Mouse (Mus musculus): ENCODE measurements around the gene Hmg20b. TPM values are rescaled to one million over a fixed set of nuclear protein-coding genes. Genes with fewer than 3 reads are reported as not detected.

The Hmg20b gene
- polyA plus RNA-seq, 1 experiment = 51.8 TPM

- no peak overlapping the region for H3K4me3 ChIP-seq (ENCODE audit: low read depth, low read length)
- no peaks in the 10 kb centered on the region for H3K27me3 ChIP-seq (ENCODE audit: control insufficient read depth, insufficient read depth, low read length, poor library complexity, severe bottlenecking)
- no peak overlapping the region for H3K9ac ChIP-seq (ENCODE audit: low read depth, poor library complexity, severe bottlenecking)
- H3K27ac ChIP-seq (ENCODE audit: insufficient read depth, low read length) = no peak overlapping the region
- H3K9me3 ChIP-seq (replicated peaks; ENCODE audit: control insufficient read depth, insufficient read depth, low read length, poor library complexity, severe bottlenecking) = no peaks in the 10 kb centered on the region
- H3K4me1 ChIP-seq (ENCODE audit: control insufficient read depth, insufficient read depth, low read length) = peaks cover 13% of the 10 kb centered on the region
- peaks cover 4% of the 10 kb centered on the region; the same call in 1 of the 2 replicates for H3K36me3 ChIP-seq (ENCODE audit: control insufficient read depth, insufficient read depth, low read length, poor library complexity, severe bottlenecking)
- TF ChIP-seq CTCF (IDR thresholded peaks at IDR 0.05; ENCODE audit: low read depth, low read length) = no peak
- TF ChIP-seq EP300 (IDR thresholded peaks at IDR 0.05; ENCODE audit: insufficient read depth, low read depth, low read length) = no peak
- TF ChIP-seq POLR2A (IDR thresholded peaks at IDR 0.05; ENCODE audit: insufficient read depth, low read length) = no peak
Observed at GRCm38 (mm10) chr10:81362336-81362949, 12.2 kb upstream of the Hmg20b start.

GRCm38 (mm10) chr10:81360721-81361120 is 10.4 kb upstream of the Hmg20b start:
- no peak overlapping the region for H3K27ac ChIP-seq (ENCODE audit: insufficient read depth, low read length)
- H3K9me3 ChIP-seq (replicated peaks; ENCODE audit: control insufficient read depth, insufficient read depth, low read length, poor library complexity, severe bottlenecking) = no peaks in the 10 kb centered on the region
- no peaks in the 10 kb centered on the region for H3K36me3 ChIP-seq (ENCODE audit: control insufficient read depth, insufficient read depth, low read length, poor library complexity, severe bottlenecking)
- H3K27me3 ChIP-seq (ENCODE audit: control insufficient read depth, insufficient read depth, low read length, poor library complexity, severe bottlenecking) = no peaks in the 10 kb centered on the region
- TF ChIP-seq POLR2A (IDR thresholded peaks at IDR 0.05; ENCODE audit: insufficient read depth, low read length) = no peak
- TF ChIP-seq CTCF (IDR thresholded peaks at IDR 0.05; ENCODE audit: low read depth, low read length) = no peak
- no peak for TF ChIP-seq EP300 (IDR thresholded peaks at IDR 0.05; ENCODE audit: insufficient read depth, low read depth, low read length)
- H3K9ac ChIP-seq (ENCODE audit: low read depth, poor library complexity, severe bottlenecking) = no peak overlapping the region
- H3K4me1 ChIP-seq (ENCODE audit: control insufficient read depth, insufficient read depth, low read length) = peaks cover 13% of the 10 kb centered on the region
- H3K4me3 ChIP-seq (ENCODE audit: low read depth, low read length) = no peak overlapping the region

- Histone ChIP-seq H3K27ac (ENCODE audit: insufficient read depth, low read length) (no peak overlapping the region), H3K27me3 (ENCODE audit: control insufficient read depth, insufficient read depth, low read length, poor library complexity, severe bottlenecking) (no peaks in the 10 kb centered on the region), H3K4me1 (ENCODE audit: control insufficient read depth, insufficient read depth, low read length) (peaks cover 7% of the 10 kb centered on the region), H3K9me3 (replicated peaks; ENCODE audit: control insufficient read depth, insufficient read depth, low read length, poor library complexity, severe bottlenecking) (no peaks in the 10 kb centered on the region), H3K4me3 (ENCODE audit: low read depth, low read length) (no peak overlapping the region), H3K36me3 (ENCODE audit: control insufficient read depth, insufficient read depth, low read length, poor library complexity, severe bottlenecking) (no peaks in the 10 kb centered on the region), H3K9ac (ENCODE audit: low read depth, poor library complexity, severe bottlenecking) (no peak overlapping the region)
- TF ChIP-seq CTCF (IDR thresholded peaks at IDR 0.05; ENCODE audit: low read depth, low read length) (no peak), EP300 (IDR thresholded peaks at IDR 0.05; ENCODE audit: insufficient read depth, low read depth, low read length) (no peak), POLR2A (IDR thresholded peaks at IDR 0.05; ENCODE audit: insufficient read depth, low read length) (no peak)
Observed at GRCm38 (mm10) chr10:81358841-81359240, 8.6 kb upstream of the Hmg20b start.

GRCm38 (mm10) chr10:81358209-81358608 is 7.9 kb upstream of the Hmg20b start:
- Histone ChIP-seq H3K36me3 (ENCODE audit: control insufficient read depth, insufficient read depth, low read length, poor library complexity, severe bottlenecking) (no peaks in the 10 kb centered on the region), H3K4me1 (ENCODE audit: control insufficient read depth, insufficient read depth, low read length) (peaks cover 7% of the 10 kb centered on the region), H3K27me3 (ENCODE audit: control insufficient read depth, insufficient read depth, low read length, poor library complexity, severe bottlenecking) (no peaks in the 10 kb centered on the region), H3K9ac (ENCODE audit: low read depth, poor library complexity, severe bottlenecking) (peak overlapping the region; percentile 83), H3K9me3 (replicated peaks; ENCODE audit: control insufficient read depth, insufficient read depth, low read length, poor library complexity, severe bottlenecking) (no peaks in the 10 kb centered on the region), H3K27ac (ENCODE audit: insufficient read depth, low read length) (no peak overlapping the region), H3K4me3 (ENCODE audit: low read depth, low read length) (peak overlapping the region; percentile 96)
- TF ChIP-seq POLR2A (IDR thresholded peaks at IDR 0.05; ENCODE audit: insufficient read depth, low read length) (no peak), EP300 (IDR thresholded peaks at IDR 0.05; ENCODE audit: insufficient read depth, low read depth, low read length) (no peak), CTCF (IDR thresholded peaks at IDR 0.05; ENCODE audit: low read depth, low read length) (no peak)

GRCm38 (mm10) chr10:81356991-81357844 is 6.9 kb upstream of the Hmg20b start, which contains the start of gene Mfsd12:
Gene Mfsd12 (plus strand): TSS chr10:81357491.
- Histone ChIP-seq H3K4me3 (ENCODE audit: low read depth, low read length) (peak within 1 kb of the TSS; percentile 96), H3K36me3 (ENCODE audit: control insufficient read depth, insufficient read depth, low read length, poor library complexity, severe bottlenecking) (no peaks in the 10 kb centered on the region), H3K27ac (ENCODE audit: insufficient read depth, low read length) (peak within 1 kb of the TSS; percentile 81), H3K4me1 (ENCODE audit: control insufficient read depth, insufficient read depth, low read length) (peaks cover 7% of the 10 kb centered on the region), H3K27me3 (ENCODE audit: control insufficient read depth, insufficient read depth, low read length, poor library complexity, severe bottlenecking) (no peaks in the 10 kb centered on the region), H3K9me3 (replicated peaks; ENCODE audit: control insufficient read depth, insufficient read depth, low read length, poor library complexity, severe bottlenecking) (no peaks in the 10 kb centered on the region), H3K9ac (ENCODE audit: low read depth, poor library complexity, severe bottlenecking) (peak within 1 kb of the TSS; percentile 83)
- TF ChIP-seq CTCF (IDR thresholded peaks at IDR 0.05; ENCODE audit: low read depth, low read length) (no peak), POLR2A (IDR thresholded peaks at IDR 0.05; ENCODE audit: insufficient read depth, low read length) (no peak), EP300 (IDR thresholded peaks at IDR 0.05; ENCODE audit: insufficient read depth, low read depth, low read length) (no peak)

Data from ES-Bruce4 (cell line).